Mouse (Mus musculus): ENCODE data around the gene Cabp7.

- TF ChIP-seq CTCF (IDR thresholded peaks at IDR 0.05; ENCODE audit: low read depth, low read length) (no peak), POLR2A (IDR thresholded peaks at IDR 0.05; ENCODE audit: insufficient read depth, low read length) (no peak), EP300 (IDR thresholded peaks at IDR 0.05; ENCODE audit: insufficient read depth, low read depth, low read length) (no peak)
Observed at GRCm38 (mm10) chr11:4691213-4691612, 55.4 kb downstream of the Cabp7 start.

Measured in ES-Bruce4 (cell line).